Mouse (Mus musculus): ENCODE data around the gene Myg1.

DNA sequence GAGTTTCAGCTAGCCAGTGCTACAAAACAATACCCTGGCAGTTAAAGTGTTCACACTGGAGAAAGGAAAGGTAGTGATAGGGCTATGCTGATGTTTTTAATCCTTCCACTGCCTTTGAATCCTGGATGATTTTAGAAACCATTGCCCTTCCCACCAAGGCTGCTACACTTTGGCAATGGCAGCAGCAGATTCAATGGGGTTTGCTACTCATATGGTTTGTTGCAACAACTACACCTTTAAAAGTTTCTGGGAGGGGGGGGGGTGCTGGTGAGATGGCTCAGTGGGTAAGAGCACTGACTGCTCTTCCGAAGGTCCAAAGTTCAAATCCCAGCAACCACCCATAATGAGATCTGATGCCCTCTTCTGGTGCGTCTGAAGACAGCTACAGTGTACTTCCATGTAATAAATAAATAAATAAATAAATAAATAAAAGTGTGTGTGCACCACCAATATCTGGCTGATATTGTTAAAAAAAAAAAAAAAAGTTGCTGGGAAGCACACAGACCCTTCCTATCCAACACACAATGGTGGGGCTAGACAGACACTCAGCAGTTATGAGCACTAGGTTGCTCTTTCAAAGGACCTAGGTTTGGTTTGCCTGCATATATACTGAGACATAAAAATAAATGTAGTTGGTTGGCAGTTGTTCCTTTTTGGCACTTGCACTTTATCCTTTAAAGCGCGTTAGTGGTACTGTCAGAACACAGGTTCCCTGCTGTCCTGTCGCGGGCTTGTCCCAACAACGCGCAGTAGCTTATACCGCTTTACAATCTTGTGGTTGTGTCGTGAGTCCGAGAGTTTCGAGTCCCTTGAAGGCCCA, 6.6 kb upstream of the Myg1 start:
- no peak for TF ChIP-seq CTCF (conservative IDR thresholded peaks at IDR 0.05; ENCODE audit: low read length)
- no peak for TF ChIP-seq NANOG (IDR thresholded peaks at IDR 0.05; ENCODE audit: borderline replicate concordance, low read length)
